Mouse (Mus musculus) liver (tissue): Measurements from ENCODE around the gene B3galt1.

Experiments used
- DNase-seq: peaks from one replicate; pipeline ENCODE4 v3.0.0-alpha.2; 2020; ENCODE audit warnings: mixed read lengths

B3galt1 gene

GRCm38 (mm10) chr2:67730771-67731170 lies 165.1 kb downstream of the B3galt1 start:
- no peak for DNase-seq

DNA sequence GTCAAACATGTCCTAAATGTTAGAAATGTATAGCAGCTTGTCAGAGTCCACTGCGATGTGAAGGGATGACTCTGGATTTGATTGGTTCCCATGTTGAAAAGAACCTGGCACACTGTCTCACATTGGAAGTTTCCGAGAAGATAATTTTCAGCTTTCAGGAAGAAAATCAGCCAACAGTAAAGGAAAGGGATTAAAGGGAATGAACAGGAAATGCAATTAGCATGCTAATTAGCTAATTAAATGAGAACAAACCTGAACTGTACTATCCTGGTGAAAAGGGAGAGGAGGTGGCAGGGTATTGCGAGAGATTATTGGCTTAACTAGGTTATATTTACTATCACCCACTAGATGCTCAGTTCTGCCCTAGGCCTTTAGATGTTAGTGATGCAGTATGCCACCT lies 185.9 kb downstream of the B3galt1 start:
- no peak for DNase-seq

DNA sequence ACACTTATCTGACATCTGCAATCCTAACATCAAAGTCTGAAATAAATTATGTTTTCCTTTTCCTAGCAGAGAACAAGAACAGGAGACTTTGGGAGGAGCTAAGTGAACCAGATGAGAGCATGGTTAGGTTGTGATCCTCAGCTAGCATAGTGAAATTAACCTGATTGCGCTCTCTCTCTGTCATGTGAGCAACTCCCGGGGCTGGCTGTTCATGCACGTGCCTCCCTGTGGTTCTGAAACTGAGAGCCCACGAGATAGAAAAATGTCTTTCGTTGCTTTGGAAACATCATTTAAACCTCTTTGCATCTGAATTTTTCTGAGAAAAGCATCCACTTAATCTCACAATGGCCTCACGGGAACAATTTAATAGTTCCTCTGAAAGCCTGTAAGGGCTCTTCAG lies 190.8 kb downstream of the B3galt1 start:
- no peak for DNase-seq

DNA sequence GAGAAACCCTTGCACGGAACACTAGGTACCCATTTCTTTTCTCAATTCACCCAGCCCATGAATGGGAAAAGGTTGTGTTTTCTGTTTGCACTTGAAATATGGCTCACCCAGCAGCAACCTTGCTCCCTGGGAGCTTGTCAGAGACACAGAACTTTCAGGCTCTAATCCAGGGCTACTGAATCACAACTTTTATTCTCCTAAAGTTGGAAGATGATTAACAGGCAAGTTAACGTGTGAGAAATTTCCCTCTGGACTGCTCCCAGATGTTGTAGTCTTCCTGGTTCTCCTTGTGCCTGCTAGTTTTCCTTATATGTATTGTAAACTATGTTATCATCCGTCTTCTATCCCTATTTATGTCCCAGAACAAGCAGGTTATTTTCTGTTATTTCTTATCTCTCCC lies 221.9 kb downstream of the B3galt1 start:
- no peak for DNase-seq

DNA sequence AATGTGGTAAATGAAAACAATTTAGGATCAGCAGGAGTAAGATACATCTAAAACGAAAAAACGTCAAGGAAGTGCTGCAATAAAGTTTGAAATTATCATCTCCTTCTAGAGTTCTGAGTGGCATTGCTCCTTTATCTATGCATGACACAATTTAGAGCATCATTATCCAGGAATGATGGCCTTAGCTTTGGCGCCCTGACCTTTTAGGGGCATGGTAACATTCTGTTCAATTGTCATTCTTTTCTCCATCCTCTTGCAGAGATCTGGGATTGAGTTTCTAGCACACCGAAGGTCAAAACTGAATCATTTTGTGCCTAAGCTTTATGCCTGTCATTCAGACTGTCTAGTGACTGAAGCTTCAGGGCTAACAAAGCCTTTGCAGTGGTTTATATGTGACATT lies 231.9 kb downstream of the B3galt1 start:
- DNase-seq, result no peak

GRCm38 (mm10) chr2:67799981-67800380 lies 234.3 kb downstream of the B3galt1 start:
- DNase-seq, result no peak

DNA sequence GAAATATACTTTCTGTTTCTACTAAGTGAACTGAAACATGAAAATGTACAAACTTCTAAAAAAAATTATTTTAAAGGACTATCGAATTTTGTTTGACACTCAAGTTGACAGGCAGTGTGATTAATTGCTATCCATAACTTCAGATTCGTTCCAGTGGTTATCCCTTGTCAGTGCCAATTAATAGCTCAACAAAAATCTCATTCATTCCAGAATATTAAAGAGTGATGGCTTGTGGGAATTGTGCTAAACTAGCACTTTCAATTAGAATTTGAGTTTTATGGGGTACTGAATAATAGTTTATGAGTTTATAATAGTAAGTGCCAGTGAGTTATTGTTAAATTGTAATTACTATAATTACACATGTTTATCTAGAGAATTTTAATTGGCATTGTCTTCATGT lies 250.5 kb downstream of the B3galt1 start:
- no peak for DNase-seq

DNA sequence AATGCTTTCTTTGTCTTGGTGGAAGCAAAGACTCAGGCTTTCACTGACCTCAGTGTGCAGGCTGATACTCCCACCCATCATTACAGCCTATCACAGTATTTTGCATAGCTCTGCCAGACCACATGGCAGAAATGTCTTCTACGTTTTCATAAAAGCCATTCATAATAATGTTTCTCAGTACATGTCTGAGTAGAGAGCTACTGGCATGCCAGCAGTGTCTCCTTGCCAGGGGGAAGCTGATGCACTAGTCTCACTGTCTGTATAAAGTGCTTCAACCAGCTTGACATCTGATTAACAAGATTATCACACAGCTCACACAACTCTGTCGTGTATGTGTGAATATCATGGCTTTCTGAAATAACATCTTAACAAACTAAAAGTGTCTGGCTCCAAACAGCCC lies 252.3 kb downstream of the B3galt1 start:
- no peak for DNase-seq

DNA sequence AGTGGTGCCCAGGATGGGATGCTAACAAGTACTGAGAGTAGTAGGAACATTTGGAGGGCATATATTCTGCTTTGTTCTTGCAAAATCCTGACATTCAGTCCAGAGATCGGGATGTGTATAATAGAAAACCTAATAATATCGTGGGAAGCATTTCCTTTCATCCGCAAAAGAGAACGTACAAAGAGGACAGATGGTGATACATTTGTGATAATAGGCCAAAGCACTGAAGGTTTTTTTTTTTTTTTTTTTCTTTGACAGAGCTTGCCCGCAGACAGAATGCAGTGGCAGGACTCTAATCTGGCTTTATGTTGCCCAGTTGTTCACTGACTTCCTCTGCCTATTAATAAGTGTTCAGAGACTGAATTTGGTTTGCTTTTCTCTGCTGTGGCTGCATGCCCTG lies 256.7 kb downstream of the B3galt1 start:
- no peak for DNase-seq

DNA sequence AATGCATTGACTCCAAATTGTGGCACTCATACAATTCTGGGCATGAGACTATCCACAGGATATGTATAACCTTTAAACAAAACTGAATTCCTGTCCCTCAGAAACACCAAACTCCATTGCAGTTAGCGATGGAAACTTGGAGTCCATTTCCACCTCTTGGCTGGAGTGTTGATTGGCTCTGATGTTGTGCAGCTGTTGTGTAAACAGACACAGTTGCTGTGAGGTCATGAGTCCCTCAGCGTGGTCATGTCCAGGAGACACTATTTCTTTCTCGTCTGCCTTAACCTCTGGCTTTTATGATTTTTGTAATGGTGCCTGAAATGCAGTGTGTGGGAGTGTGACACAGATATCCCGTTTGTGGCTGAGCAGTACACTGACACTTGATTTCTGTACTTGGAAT lies 262.0 kb downstream of the B3galt1 start:
- no peak for DNase-seq

DNA sequence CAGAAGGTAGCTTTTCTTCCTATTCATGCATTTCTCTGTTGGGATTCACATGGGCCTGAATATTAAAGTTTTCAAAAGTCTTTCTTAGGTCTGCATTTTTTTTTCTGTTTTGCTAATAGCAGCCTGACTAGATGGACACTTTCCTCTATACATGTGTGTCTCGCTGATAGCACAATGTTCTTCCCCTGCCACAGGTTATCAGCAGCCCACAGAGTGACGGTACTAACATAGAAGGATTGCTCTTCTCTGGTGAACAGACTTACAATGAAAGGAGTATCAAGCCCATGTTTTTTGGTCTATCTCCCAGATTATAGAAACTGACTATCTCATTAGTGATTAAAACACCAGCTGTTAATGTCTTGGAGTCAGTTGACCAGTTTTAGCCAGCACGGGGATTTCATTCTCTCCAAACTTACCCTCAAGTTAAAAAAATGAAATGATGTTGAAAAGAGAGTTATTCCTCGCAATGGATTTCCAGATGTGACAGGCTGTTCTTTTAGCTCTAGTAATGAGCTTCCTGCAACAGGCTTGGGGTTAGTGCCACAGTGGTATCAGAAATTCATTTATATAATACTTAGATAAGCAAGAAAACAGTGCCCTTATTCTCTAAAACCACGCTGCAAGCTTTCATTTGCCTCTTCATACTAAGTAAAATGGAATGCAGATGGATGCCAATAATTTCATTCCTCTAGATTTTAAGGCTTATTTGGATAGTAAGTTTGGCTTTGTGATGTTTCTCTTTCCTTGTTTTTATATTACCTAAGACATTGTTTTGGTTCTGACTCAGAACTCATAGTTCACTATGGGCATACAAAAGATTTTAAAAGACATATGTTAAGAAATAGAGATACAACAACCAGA lies 263.6 kb downstream of the B3galt1 start:
- no peak for DNase-seq

GRCm38 (mm10) chr2:67847806-67848205 lies 282.1 kb downstream of the B3galt1 start:
- no peak for DNase-seq

GRCm38 (mm10) chr2:67850725-67851124 lies 285.1 kb downstream of the B3galt1 start:
- no peak for DNase-seq

GRCm38 (mm10) chr2:67858340-67858739 lies 292.7 kb downstream of the B3galt1 start:
- DNase-seq, result no peak

DNA sequence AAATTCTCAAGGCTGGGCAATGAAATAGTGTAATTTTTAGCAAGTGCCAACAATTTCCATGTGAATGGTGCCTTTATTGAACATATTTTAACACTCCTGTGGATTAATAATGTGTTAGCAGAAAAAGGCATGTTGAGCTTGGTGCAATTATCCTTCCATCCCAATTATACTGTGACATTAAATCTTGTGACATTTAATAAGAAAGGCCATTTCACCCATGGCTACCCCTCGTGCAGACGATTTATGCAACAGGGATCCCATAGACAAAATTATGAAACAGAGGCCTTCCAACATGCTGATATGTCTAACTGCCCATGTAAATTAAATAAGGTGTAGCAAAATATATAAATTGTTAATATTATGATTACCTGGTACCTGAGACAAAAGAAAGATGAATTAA lies 293.3 kb downstream of the B3galt1 start:
- DNase-seq, result no peak

GRCm38 (mm10) chr2:67873368-67873767 lies 307.7 kb downstream of the B3galt1 start:
- no peak for DNase-seq

DNA sequence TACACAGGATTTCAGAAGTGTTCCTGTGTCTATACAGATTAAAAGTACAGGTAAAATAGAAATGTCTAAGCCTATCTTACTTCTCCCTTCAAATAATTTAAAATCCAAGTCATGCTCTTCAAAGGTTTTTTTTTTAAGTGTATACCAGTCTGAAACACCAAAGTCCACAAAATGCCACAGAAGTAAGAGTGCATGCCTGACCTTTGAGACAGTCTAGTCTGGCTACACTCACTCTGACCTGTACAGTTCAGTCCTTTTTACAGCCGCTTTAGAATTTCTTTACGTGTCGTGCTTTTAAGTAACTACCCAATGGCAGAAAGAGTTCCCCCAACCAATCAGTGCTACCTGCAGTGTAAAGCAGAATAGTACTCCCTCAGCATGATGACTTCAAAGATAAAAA lies 314.2 kb downstream of the B3galt1 start:
- no peak for DNase-seq

- no peak for DNase-seq
Observed at GRCm38 (mm10) chr2:67881713-67882281, 316.1 kb downstream of the B3galt1 start.

DNA sequence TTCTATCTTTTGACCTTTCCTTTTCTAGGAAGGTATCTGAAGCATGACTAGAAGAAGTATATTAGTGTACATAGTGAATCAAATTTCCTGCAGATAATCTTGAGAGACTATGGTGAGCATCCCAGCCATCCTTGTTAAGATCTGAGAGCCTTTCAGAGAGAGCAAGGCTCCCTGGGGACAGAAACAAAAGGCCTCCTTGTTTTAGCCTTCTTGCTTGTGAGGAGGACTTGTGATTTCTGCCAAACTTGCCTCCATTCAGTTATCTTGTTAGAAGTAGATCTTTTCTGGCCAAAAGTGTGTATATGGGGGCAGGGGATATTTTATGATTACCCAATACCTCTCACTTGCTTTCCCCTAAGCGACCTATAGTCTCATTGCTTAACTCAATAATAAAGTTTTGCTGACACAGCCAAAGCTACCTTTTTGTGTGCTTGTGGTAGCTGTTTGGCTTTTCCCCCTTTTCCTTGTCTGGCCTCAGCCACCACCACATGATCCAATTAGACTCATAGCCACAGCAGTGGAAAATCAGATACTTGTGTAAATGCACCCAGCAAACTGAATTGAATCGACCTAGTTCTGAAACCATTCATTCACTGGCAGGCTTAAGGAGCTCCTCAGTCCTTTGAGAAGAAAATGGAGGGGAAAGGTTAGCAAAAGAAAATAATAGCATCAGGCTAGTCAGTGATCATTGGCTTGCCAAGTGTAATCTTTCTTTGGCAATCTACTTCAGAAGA lies 332.5 kb downstream of the B3galt1 start:
- no peak for DNase-seq

DNA sequence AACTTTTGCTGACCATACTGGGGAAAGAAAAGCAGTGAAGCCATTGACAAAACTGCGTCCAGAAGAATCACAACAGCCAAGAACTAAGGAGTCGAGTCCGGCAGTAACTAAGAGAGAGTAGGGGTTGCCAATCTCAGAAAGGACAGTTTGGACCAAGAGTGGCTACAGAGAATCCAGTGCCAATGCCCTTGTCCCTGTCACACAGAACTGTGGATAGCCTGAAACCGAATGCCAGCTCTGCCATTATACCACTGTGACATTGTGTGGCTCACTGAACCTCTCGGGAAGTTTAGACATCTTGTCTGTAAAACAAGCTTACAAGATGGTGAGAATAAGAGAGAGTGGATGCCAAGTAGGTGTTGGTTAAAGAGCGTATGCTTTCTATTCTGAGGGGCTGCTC lies 335.9 kb downstream of the B3galt1 start:
- DNase-seq, result no peak

- DNase-seq, result no peak
Observed at GRCm38 (mm10) chr2:67902651-67903292, 337.1 kb downstream of the B3galt1 start.

DNA sequence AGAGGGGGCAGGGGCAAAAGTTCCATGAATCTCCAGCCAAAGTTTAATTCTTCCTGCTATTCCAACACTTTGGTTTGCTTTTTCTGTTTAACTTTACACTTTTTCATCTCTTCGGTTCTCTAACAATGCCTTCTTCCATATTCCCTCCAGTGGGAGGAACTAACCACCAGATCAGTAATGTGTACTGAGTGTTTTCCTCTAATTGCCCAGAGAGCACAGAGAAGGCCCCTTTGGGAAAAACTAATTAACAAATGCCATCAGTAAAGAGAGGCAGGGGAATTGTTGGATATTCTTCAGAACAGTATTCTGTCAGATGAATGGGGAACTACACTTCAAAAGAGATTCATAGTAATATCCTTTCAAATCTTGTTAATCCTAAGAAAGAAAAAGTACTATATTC lies 338.1 kb downstream of the B3galt1 start:
- no peak for DNase-seq

- DNase-seq, result no peak
Observed at GRCm38 (mm10) chr2:67931994-67932393, 366.3 kb downstream of the B3galt1 start.
